Mouse (Mus musculus): ENCODE results near the gene Krt7. TPM values are rescaled to one million over a fixed set of nuclear protein-coding genes. Genes with fewer than 3 reads are reported as not detected.

The Krt7 gene
- total and polyA plus RNA-seq, 2 experiments from 2014 or later = 0.73 to 0.95 TPM

- WGBS = 36% methylated on average over 22 of the region's 22 CpGs
- no peaks in the 10 kb centered on the region for H3K36me3 ChIP-seq (ENCODE audit: insufficient read depth, low read length)
- TF ChIP-seq CTCF (IDR thresholded peaks at IDR 0.05; ENCODE audit: low read depth) = no peak
- ATAC-seq = peak; percentile 66
- no peak within 1 kb of the TSS for H3K9ac ChIP-seq (replicated peaks; ENCODE audit: low read length)
- no peaks in the 10 kb centered on the region for H3K27me3 ChIP-seq (ENCODE audit: insufficient read depth, low read length)
- no peak within 1 kb of the TSS for H3K4me3 ChIP-seq (ENCODE audit: low read length)
- no peak within 1 kb of the TSS for H3K27ac ChIP-seq
- no peaks in the 10 kb centered on the region for H3K9me3 ChIP-seq (ENCODE audit: low read length)
- DNase-seq (ENCODE audit: low spot score) = peak; percentile 41
- H3K4me1 ChIP-seq (ENCODE audit: insufficient read depth, low read length) = peaks cover 14% of the 10 kb centered on the region; the same call in 1 of the 2 replicates
- no peak within 1 kb of the TSS for H3K4me2 ChIP-seq (ENCODE audit: low read depth, low read length)
Observed at GRCm38 (mm10) chr15:101370101-101370911, 40.5 kb upstream of the Krt7 start, which contains the start of gene Krt80. Gene Krt80 (minus strand): TSS chr15:101370162.

- no peak for ATAC-seq
- Histone ChIP-seq H3K27ac (no peak overlapping the region), H3K9ac (replicated peaks; ENCODE audit: low read length) (no peak overlapping the region), H3K4me1 (ENCODE audit: insufficient read depth, low read length) (peaks cover 14% of the 10 kb centered on the region; the same call in 1 of the 2 replicates), H3K27me3 (ENCODE audit: insufficient read depth, low read length) (no peaks in the 10 kb centered on the region), H3K4me2 (ENCODE audit: low read depth, low read length) (no peak overlapping the region), H3K9me3 (ENCODE audit: low read length) (no peaks in the 10 kb centered on the region), H3K4me3 (ENCODE audit: low read length) (no peak overlapping the region), H3K36me3 (ENCODE audit: insufficient read depth, low read length) (no peaks in the 10 kb centered on the region)
- 75% methylated on average over 15 of the region's 15 CpGs for WGBS
- TF ChIP-seq CTCF (IDR thresholded peaks at IDR 0.05; ENCODE audit: low read depth) = no peak
- DNase-seq (ENCODE audit: low spot score) = no peak
Observed at GRCm38 (mm10) chr15:101371141-101371985, 39.5 kb upstream of the Krt7 start.

- TF ChIP-seq CTCF (IDR thresholded peaks at IDR 0.05; ENCODE audit: low read depth) = no peak
- Histone ChIP-seq H3K27ac (no peak overlapping the region), H3K9ac (replicated peaks; ENCODE audit: low read length) (no peak overlapping the region), H3K9me3 (ENCODE audit: low read length) (no peaks in the 10 kb centered on the region), H3K27me3 (ENCODE audit: insufficient read depth, low read length) (no peaks in the 10 kb centered on the region), H3K4me3 (ENCODE audit: low read length) (no peak overlapping the region), H3K36me3 (ENCODE audit: insufficient read depth, low read length) (no peaks in the 10 kb centered on the region), H3K4me2 (ENCODE audit: low read depth, low read length) (no peak overlapping the region), H3K4me1 (ENCODE audit: insufficient read depth, low read length) (peaks cover 14% of the 10 kb centered on the region; the same call in 1 of the 2 replicates)
- DNase-seq (ENCODE audit: low spot score) (no peak), ATAC-seq (no peak)
- 62% methylated on average over 7 of the region's 7 CpGs for WGBS
Observed at GRCm38 (mm10) chr15:101372131-101372977, 38.5 kb upstream of the Krt7 start.

GRCm38 (mm10) chr15:101373286-101373898 lies 37.5 kb upstream of the Krt7 start:
- DNase-seq (ENCODE audit: low spot score) = no peak
- ATAC-seq = no peak
- Histone ChIP-seq H3K27ac (no peak overlapping the region), H3K9ac (replicated peaks; ENCODE audit: low read length) (no peak overlapping the region), H3K36me3 (ENCODE audit: insufficient read depth, low read length) (no peaks in the 10 kb centered on the region), H3K4me3 (ENCODE audit: low read length) (no peak overlapping the region), H3K4me1 (ENCODE audit: insufficient read depth, low read length) (peaks cover 14% of the 10 kb centered on the region; the same call in 1 of the 2 replicates), H3K27me3 (ENCODE audit: insufficient read depth, low read length) (no peaks in the 10 kb centered on the region), H3K4me2 (ENCODE audit: low read depth, low read length) (no peak overlapping the region), H3K9me3 (ENCODE audit: low read length) (no peaks in the 10 kb centered on the region)
- WGBS = 80% methylated on average over 16 of the region's 16 CpGs
- TF ChIP-seq CTCF (IDR thresholded peaks at IDR 0.05; ENCODE audit: low read depth) = no peak

GRCm38 (mm10) chr15:101374879-101375278 lies 36.0 kb upstream of the Krt7 start:
- Histone ChIP-seq H3K9ac (replicated peaks; ENCODE audit: low read length) (no peak overlapping the region), H3K4me2 (ENCODE audit: low read depth, low read length) (no peak overlapping the region), H3K9me3 (ENCODE audit: low read length) (no peaks in the 10 kb centered on the region), H3K4me3 (ENCODE audit: low read length) (no peak overlapping the region), H3K27me3 (ENCODE audit: insufficient read depth, low read length) (no peaks in the 10 kb centered on the region), H3K27ac (no peak overlapping the region), H3K4me1 (ENCODE audit: insufficient read depth, low read length) (peaks cover 12% of the 10 kb centered on the region; the same call in 1 of the 2 replicates), H3K36me3 (ENCODE audit: insufficient read depth, low read length) (no peaks in the 10 kb centered on the region)
- DNase-seq (ENCODE audit: low spot score) (peak; percentile 26), ATAC-seq (no peak)
- WGBS = 49% methylated on average over 4 of the region's 4 CpGs
- no peak for TF ChIP-seq CTCF (IDR thresholded peaks at IDR 0.05; ENCODE audit: low read depth)
